Mouse (Mus musculus): ENCODE results near the gene Ttk.

DNA sequence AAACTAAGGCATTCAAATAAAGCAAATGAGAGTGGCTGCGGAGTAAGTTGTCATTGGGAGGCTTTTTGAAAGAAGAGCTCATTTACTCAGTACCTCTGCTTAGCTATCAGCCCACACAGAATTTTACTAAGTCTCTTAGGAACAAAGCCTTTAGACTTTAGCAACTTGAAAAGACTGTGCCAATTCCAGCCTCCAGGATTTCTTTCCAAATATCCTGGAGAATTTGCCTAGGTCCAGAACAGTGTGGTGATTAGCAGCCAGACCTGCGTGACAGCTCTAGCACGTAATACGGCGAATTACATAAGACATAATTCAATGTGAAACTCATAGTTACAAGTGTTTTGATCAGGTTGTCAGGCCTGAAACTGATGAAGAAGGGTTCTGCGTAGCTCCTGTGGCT lies 45.2 kb upstream of the Ttk start:
- TF ChIP-seq CTCF (IDR thresholded peaks at IDR 0.05; ENCODE audit: borderline replicate concordance, insufficient read depth, low read depth, low read length) (no peak), POLR2A (IDR thresholded peaks at IDR 0.05; ENCODE audit: borderline replicate concordance, insufficient read depth, low read length) (no peak)
